Comparison of ENCODE assay signal across 15 mouse cellular contexts in the genomic region with DNA sequence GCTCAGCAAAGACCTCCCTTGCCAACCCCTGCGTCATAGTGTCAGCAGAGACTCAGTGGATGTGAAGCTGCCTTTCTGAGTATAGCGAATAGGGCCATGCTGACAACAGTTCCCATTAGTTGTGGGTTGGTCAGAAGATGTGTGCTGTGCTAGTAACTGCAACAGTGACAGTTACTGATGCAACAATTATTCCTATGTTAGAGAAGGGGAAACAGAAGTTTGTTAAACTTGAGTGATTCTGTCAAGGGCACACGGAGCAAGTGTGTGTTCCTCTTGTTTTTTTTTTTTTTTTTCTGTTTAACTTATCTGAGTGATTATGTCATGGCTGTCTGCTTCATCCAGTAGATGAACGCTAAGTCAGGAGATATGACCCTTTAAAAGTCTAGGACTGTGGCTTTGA.
"Had no signal": no experiment of that assay in that cellular context is flagged by ENCODE, and none has a peak within 500 bp of the region (broad histone marks: within the 10 kb centered on the region; RNA-seq: fewer than 3 reads in every experiment).

No protein-coding gene starts in this region.

- H3K9ac ChIP-seq: intestine, embryonic 15.5 days; liver, embryonic 15.5 days; lung, embryonic 15.5 days; neural tube, embryonic 13.5 days had no signal

- DNase-seq: kidney, adult 18-20 months; kidney, postnatal 10 days; kidney, postnatal 4 days; left cerebral cortex, postnatal 4 days; lung, postnatal 14 days; midbrain, embryonic 14.5 days; right cerebral cortex, adult 18-20 months; right cerebral cortex, postnatal 25 days; thymus, postnatal 36 days had no signal

- H3K4me3 ChIP-seq: intestine, embryonic 15.5 days; layer of hippocampus, adult 2 months; liver, embryonic 15.5 days; lung, embryonic 15.5 days; neural tube, embryonic 13.5 days had no signal

- H3K4me1 ChIP-seq: intestine, embryonic 15.5 days; liver, embryonic 15.5 days; lung, embryonic 15.5 days; neural tube, embryonic 13.5 days had no signal

- H3K9me3 ChIP-seq: intestine, embryonic 15.5 days; liver, embryonic 15.5 days; lung, embryonic 15.5 days; neural tube, embryonic 13.5 days had no signal

- H3K27ac ChIP-seq: intestine, embryonic 15.5 days; layer of hippocampus, adult 2 months; liver, embryonic 15.5 days; lung, embryonic 15.5 days; macrophage; neural tube, embryonic 13.5 days had no signal

- H3K27me3 ChIP-seq: intestine, embryonic 15.5 days; liver, embryonic 15.5 days had no signal

- ATAC-seq: intestine, embryonic 15.5 days had no signal

- H3K36me3 ChIP-seq: intestine, embryonic 15.5 days; liver, embryonic 15.5 days; lung, embryonic 15.5 days; neural tube, embryonic 13.5 days had no signal

- H3K4me2 ChIP-seq: intestine, embryonic 15.5 days; liver, embryonic 15.5 days; lung, embryonic 15.5 days; neural tube, embryonic 13.5 days had no signal
